Mouse (Mus musculus) spleen, adult 18-20 months (tissue): ENCODE measurements around the gene Parl.

Experiments
- DNase-seq, 2 experiments: peaks; one replicate each; pipeline ENCODE4 v3.0.0; 2022; ENCODE audit warnings: mixed read lengths in 2 of 2

The Parl gene

DNA sequence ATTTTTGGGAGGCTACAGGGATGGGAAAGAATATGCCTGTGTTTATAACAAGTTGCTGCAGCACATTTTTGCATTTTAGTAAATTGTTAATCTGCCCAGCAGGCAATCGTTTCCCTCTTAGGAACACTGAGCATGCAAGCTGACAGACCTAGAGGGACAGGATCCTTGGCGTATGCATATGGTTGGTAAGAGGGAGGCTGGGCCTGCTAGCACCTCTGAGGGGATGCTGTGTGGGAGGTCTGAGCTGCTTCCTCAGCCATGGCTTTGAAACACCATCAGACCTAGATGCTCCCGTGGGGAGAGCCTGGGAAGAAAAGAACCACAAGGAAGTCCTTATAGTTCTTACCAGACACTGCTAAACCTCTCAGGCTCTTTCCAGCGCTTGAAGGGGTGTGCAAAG, 67.8 kb downstream of the Parl start:
- no peak for DNase-seq
